Mouse (Mus musculus) bone marrow, adult 2 months (tissue): ENCODE measurements around the gene Nelfb.

Experiments used
- CTCF ChIP-seq: fragments of 200-500 bp; IDR thresholded peaks from 2 replicates; pipeline ENCODE4 v1.5.1; 2011; ENCODE audit warnings: low read length, control low read depth; ENCODE audit not compliant: control insufficient read depth, insufficient read depth
- POLR2A ChIP-seq: fragments of 200-500 bp; IDR thresholded peaks from 2 replicates; pipeline ENCODE4 v1.6.1; 2011; ENCODE audit warnings: low read depth, mild to moderate bottlenecking, control low read depth, low read length, borderline replicate concordance; ENCODE audit not compliant: control insufficient read depth

DNA sequence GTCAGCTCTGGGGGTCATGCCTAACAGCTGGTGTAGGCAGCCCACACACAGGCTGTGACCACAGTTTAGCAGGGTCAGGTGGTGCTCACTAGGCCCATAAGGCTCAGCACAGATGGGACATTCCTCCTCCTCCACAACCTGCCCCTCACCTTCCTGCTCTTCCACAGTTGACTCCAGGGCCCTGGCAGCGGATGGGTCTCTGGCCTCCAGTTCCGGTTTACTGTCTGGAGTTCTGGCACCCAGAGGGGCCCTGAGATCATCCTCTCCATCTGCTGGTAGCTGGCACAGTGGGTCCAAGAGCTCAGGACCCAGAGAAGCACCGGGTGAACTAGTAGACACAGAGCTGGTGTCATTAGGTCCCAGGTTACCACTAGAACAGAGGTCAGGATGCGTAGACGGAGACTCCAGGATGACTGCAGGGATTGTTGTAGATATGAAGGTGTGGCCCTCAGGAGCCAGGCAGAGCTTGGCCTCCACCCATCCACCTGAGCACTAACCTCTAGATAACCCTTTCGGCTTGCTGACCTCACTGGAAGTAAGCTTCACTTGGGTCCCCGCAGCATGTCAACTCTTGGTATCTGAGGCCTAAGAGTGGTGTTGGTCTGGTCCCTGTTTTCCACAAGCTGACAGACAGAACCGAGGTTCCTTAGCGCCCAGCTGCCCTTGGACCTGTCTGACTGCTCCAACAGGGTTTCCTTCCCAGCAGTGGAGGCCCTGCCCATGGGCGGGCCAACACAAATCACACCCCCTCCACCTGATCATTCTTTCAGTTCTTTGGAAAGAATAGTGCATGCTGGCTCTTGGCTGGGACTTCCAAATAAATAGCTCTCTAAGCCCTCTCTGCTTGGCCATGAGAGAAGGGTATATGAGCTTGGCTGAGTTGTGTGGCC lies 35.1 kb upstream of the Nelfb start, which contains the start of gene AL732309.1:
- no peak for TF ChIP-seq CTCF
- TF ChIP-seq POLR2A: no peak
